Mouse (Mus musculus) left cerebral cortex, adult 9 months (tissue): Measurements from ENCODE around the gene Calcb.

ENCODE experiments used
- DNase-seq, 2 experiments: peaks; one replicate each; pipeline ENCODE4 v3.0.0; 2022; ENCODE audit warnings: low spot score in 2 of 2

Calcb gene

GRCm38 (mm10) chr7:114753471-114753870, 35.0 kb downstream of the Calcb start:
- DNase-seq, result no peak

GRCm38 (mm10) chr7:114754196-114754595, 35.8 kb downstream of the Calcb start:
- no peak for DNase-seq

- DNase-seq, result no peak
Measured at GRCm38 (mm10) chr7:114754626-114755025, 36.2 kb downstream of the Calcb start.

GRCm38 (mm10) chr7:114762660-114763059, 44.2 kb downstream of the Calcb start:
- no peak for DNase-seq

- DNase-seq, result no peak
Measured at GRCm38 (mm10) chr7:114765273-114765672, 46.8 kb downstream of the Calcb start.

GRCm38 (mm10) chr7:114766523-114766922, 48.1 kb downstream of the Calcb start:
- no peak for DNase-seq

GRCm38 (mm10) chr7:114768516-114768915, 50.1 kb downstream of the Calcb start:
- no peak for DNase-seq

GRCm38 (mm10) chr7:114769041-114769440, 50.6 kb downstream of the Calcb start:
- no peak for DNase-seq

GRCm38 (mm10) chr7:114770586-114770985, 52.1 kb downstream of the Calcb start:
- DNase-seq, result no peak

GRCm38 (mm10) chr7:114771801-114772200, 53.4 kb downstream of the Calcb start:
- no peak for DNase-seq
